Mouse (Mus musculus) CH12F3 (cell line): ENCODE results near the gene Cep85l.

Source experiments
- in situ Hi-C: fragments of 300-500 bp; cut with MboI; formaldehyde crosslinking; loops from 2 replicates; pipeline ENCODE4 v1.14.3; 2020; ENCODE audit warnings: low sequenced_read_pairs

Cep85l gene

DNA sequence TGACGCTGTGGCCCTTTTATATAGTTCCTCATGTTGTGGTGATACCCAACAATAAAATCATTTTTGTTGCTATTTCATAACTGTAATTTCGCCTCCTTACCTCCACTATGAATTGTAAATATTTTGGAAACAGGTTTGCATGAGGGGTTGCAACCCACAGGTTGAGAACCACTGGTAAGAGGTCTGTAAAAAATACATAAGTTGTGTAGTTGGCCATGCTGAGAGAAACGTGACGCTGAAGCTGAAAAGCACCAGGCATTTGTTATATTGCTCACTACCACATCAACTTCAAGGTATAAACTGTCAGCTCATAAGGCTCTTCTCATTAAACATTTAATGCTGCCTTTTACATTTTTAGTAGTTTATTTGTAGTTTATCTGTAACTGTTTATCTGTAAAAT lies 34.2 kb downstream of the Cep85l start:
- in situ Hi-C loops = loop anchor here (5.0 to 25.0 kb wide), 2 partner anchors 182 to 233 kb away; no protein-coding TSS in a partner anchor

- in situ Hi-C loops = loop anchor here (25.0 kb wide), 1 partner anchor 232 kb away; no protein-coding TSS in a partner anchor
Measured at GRCm38 (mm10) chr10:53343865-53344264, 35.9 kb downstream of the Cep85l start.

GRCm38 (mm10) chr10:53343384-53343783 lies 36.4 kb downstream of the Cep85l start:
- in situ Hi-C loops = loop anchor here (25.0 kb wide), 1 partner anchor 231 kb away; no protein-coding TSS in a partner anchor

- in situ Hi-C loops = loop anchor here (25.0 kb wide), 1 partner anchor 230 kb away; no protein-coding TSS in a partner anchor
Measured at GRCm38 (mm10) chr10:53342166-53342728, 37.5 kb downstream of the Cep85l start.

GRCm38 (mm10) chr10:53341288-53341965 lies 38.3 kb downstream of the Cep85l start:
- in situ Hi-C loops = loop anchor here (25.0 kb wide), 1 partner anchor 229 kb away; no protein-coding TSS in a partner anchor

GRCm38 (mm10) chr10:53339045-53339444 lies 40.7 kb downstream of the Cep85l start:
- in situ Hi-C loops = loop anchor here (25.0 kb wide), 1 partner anchor 227 kb away; no protein-coding TSS in a partner anchor

DNA sequence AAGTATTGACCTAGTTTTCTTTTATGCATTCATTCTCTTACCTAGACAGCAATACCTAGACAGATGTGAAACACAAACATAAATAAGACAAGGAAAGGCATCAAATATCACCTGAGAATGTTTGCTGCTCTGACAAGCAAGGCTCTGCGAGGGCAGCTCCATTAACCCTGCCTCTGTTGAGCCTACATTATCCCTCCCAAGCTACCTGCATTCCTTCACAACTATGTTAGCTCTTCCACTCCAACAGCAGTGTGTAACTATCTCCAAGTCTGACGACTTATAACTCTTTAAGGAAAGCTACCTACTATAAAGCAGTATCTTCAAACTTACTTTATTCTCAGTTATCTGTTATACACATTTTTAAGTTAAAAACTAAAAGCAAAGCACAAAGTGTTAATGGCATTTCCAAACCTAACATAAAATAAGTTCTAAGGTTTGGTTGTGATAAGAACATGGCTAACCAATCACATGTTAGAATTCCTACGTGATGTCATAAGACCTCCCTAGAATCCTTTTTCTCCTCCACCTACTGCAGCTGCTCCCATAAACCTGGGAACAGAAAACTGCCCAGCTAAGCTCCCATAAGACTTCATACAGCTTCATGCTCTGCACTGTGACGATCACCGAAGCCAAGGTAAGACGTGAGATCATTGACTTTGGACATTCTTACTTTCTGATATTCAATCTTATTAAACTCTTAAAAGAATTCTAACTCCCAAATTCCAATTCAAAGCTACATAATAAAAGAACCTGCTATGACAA lies 42.4 kb downstream of the Cep85l start, which contains the start of gene Pln:
Gene Pln, plus strand, starts transcription at position 506 of the 762 bp plus-strand sequence.
- in situ Hi-C loops = loop anchor here (25.0 kb wide), 1 partner anchor 225 kb away; no protein-coding TSS in a partner anchor

DNA sequence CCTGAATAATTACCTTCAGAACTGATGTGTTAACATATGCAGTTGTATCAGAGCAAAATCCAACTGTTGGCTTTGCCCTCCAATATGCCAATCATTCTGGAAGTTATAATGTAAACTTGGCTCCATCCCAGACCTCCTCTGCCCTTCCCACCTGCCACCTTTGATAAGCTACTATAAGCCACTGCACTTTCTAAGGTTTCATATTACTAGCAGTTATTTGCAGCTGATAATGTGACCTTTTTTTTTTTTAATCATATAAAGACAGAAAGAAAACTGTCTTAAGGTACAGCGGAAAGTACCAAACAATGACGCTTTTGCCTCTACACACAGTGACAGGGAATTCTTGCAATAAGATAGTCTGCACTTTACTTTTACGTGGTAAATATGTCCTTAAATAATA lies 43.8 kb downstream of the Cep85l start:
- in situ Hi-C loops = loop anchor here (25.0 kb wide), 1 partner anchor 224 kb away; no protein-coding TSS in a partner anchor

- in situ Hi-C loops = loop anchor here (25.0 kb wide), 1 partner anchor 223 kb away; no protein-coding TSS in a partner anchor
Measured at GRCm38 (mm10) chr10:53335266-53335665, 44.5 kb downstream of the Cep85l start.

- in situ Hi-C loops = loop anchor here (25.0 kb wide), 1 partner anchor 220 kb away; no protein-coding TSS in a partner anchor
Measured at GRCm38 (mm10) chr10:53332752-53333151, 47.0 kb downstream of the Cep85l start.

- in situ Hi-C loops = loop anchor here (25.0 kb wide), 1 partner anchor 217 kb away; no protein-coding TSS in a partner anchor
Measured at GRCm38 (mm10) chr10:53329257-53329656, 50.5 kb downstream of the Cep85l start.

DNA sequence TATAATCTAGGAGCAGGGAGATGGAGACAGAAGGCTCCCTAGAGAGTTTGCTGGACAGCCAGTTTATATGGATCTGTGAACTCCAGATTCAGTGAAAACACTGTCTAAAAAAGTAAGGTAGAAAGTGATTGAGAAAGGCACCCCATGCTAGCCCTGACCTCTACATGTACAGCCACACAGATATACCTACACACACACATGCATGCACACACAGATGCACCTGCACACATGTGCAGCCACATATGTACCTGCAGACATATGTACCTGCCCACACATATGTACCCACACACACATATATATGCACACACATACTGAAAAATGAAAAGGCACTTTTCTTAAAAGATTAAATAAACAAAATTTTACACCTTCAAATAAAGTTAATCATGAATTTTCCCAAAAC lies 53.4 kb downstream of the Cep85l start:
- in situ Hi-C loops = loop anchor here (25.0 kb wide), 1 partner anchor 214 kb away; no protein-coding TSS in a partner anchor

GRCm38 (mm10) chr10:53324663-53325062 lies 55.1 kb downstream of the Cep85l start:
- in situ Hi-C loops = loop anchor here (25.0 kb wide), 1 partner anchor 212 kb away; no protein-coding TSS in a partner anchor

GRCm38 (mm10) chr10:53323367-53323766 lies 56.4 kb downstream of the Cep85l start:
- in situ Hi-C loops = no loop called here

DNA sequence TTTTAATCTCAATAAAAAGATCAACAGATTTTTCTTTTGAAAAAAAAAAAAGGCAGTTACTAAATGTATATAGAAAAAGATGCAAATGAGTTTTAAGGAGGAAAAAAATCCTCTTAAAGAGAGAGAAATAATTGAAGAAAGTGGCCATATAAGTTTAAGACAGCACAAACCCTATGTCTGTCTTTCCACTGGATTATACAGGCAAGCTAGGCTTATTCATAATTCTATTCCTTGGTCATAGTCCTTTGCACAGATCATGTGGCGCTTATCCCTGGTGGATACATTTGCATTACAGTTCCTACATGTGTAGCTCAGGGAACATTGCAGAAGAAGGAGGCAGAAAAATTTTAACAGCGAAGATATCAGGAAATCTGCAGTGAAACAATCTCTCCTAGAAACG lies 73.1 kb downstream of the Cep85l start:
- in situ Hi-C loops = no loop called here

- in situ Hi-C loops = no loop called here
Measured at GRCm38 (mm10) chr10:53305867-53306266, 73.9 kb downstream of the Cep85l start.

- in situ Hi-C loops = no loop called here
Measured at GRCm38 (mm10) chr10:53285147-53285546, 94.6 kb downstream of the Cep85l start.

DNA sequence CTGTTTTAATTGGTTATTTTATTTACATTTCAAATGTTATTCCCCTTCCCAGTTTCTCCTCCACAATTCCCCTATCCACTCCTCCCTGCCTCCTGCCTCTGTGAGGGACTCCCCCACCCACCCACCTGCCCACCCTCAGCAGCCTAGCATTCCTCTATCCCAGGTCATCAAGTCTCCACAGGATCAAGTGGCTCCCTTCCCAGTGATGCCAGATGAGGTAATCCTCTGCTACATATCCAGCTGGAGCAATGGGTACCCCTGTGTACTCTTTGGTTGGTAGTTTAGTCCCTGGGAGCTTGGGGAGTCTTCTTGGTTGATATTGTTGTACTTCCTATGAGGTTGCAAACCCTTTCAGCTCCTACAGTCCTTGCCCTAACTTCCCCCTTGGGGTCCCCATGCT lies 107.5 kb downstream of the Cep85l start:
- in situ Hi-C loops = no loop called here

- in situ Hi-C loops = no loop called here
Measured at GRCm38 (mm10) chr10:53262021-53262420, 117.7 kb downstream of the Cep85l start.

DNA sequence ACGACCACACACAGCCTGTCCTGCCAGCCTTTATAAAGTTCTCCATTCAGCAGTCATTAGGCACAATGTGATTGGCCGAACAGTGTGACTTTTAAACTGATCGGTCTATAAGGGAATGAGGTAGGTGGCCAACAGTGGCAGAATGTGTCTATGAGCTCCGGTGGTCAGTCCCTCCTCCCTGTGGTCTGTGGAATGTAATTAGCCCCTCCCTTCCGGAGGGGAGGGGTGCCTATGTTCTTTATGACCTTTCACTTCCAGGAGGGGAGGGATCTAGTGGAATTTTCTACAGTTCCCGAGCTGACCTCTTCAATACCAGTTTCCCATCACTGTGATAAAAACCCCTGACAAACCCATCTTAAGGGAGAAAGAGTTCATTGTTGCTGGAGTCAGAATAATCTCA lies 144.4 kb downstream of the Cep85l start:
- in situ Hi-C loops = no loop called here

DNA sequence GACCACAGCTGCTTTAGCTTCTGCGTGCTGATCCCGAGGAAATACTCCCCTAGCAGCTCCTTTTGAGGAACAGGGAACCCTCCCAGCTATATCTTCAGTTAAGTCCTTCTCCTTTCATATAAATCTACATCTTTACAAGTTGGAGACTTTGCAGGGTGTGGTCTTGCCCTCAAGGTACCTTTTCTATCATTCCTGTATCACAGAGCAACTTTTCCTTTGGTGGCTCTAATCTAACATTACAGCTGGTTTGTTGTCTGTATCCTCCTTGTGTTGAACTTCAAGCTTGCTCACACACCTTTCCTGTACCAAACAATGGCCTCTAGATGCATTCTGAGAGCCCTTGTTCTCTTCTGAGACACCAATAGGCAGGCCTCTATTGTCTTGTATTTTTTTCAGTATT lies 145.1 kb downstream of the Cep85l start:
- in situ Hi-C loops = no loop called here
